ENCODE assay signal across 10 mouse cellular contexts in the genomic region with DNA sequence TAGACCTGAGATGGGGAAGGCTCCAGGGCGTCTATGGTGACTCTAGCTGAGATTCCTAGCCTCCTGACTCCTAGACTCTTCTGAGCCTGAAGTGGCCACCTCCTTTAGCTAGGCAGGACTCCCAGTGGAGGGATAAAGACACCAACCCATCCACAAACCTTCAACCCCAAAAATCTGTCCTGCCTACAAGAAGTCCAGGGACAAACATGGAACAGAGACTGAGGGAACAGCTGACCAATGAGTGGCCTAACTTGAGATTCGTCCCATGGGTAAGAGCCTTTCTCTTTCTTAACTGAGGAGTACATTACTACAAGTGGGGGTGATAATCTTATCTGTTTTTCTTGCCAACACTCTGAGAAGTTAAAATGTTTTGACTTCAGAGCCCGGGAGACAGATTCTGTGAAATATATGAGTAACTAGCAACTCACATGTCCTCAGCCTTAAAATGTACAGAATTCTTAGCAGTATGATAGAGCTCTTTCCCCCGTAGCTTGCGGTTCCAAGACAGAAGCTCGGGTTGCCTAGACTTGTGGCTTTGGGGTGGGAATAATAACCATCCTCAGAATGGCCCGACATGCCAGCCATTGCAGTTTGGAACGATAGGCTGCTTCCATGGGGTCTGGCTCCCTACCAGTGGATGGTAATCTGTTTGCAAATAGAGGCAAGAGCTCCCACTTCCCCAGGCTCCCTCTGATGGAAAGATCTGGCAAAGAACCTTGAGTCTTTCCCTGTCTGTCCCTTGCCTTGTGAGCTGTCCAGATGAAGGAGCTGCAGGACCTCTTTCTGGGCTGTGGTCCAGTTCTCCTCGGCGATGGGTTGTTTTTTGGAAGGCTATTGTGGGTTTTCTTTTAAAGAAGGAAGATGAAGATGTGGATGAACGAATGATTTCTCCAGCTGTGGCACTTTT. TPM values are rescaled to one million over a fixed set of nuclear protein-coding genes. Genes with fewer than 3 reads are reported as not detected.
DNase-seq lines count a peak whose midpoint lies in the region; ATAC-seq lines count a peak whose summit lies in the region.
"Had no signal": no experiment of that assay in that cellular context is flagged by ENCODE, and none has a peak within 500 bp of the region (broad histone marks: within the 10 kb centered on the region; RNA-seq: fewer than 3 reads in every experiment).

No protein-coding gene starts in this region.

- H3K9ac ChIP-seq in forebrain, embryonic 13.5 days: no peak overlapping the region
- H3K9ac ChIP-seq in kidney, embryonic 16.5 days (replicated peaks; ENCODE audit: low read length): no peak overlapping the region

- WGBS in forebrain, embryonic 13.5 days: 65% methylated on average over 11 of the region's 11 CpGs
- 79% methylated on average over 11 of the region's 11 CpGs for WGBS in forebrain, embryonic 10.5 days
- 58% methylated on average over 11 of the region's 11 CpGs for WGBS in kidney, embryonic 16.5 days

- no peak for ATAC-seq in forebrain, embryonic 13.5 days
- no peak for ATAC-seq in kidney, embryonic 16.5 days (ENCODE audit: low FRiP score, low TSS enrichment)
- ATAC-seq in erythroblast, adult 5-6 weeks (replicated peaks; ENCODE audit: low FRiP score, poor library complexity, severe bottlenecking): no peak
- ATAC-seq: CD4-positive, CD25-positive, alpha-beta regulatory T cell, adult 4 months had no signal

- H3K4me1 ChIP-seq in forebrain, embryonic 13.5 days: peaks cover 11% of the 10 kb centered on the region
- H3K4me1 ChIP-seq in forebrain, embryonic 10.5 days: peaks cover 27% of the 10 kb centered on the region
- peaks cover 34% of the 10 kb centered on the region for H3K4me1 ChIP-seq in kidney, embryonic 16.5 days (ENCODE audit: insufficient read depth, low read length)

- 0 out of 2 replicates have a peak overlapping the region, but pooled peaks have one; percentile 7 for H3K27ac ChIP-seq in forebrain, embryonic 13.5 days
- no peak overlapping the region for H3K27ac ChIP-seq in forebrain, embryonic 10.5 days
- peak overlapping the region; percentile 62 for H3K27ac ChIP-seq in kidney, embryonic 16.5 days (ENCODE audit: low read length)

- H3K9me3 ChIP-seq in forebrain, embryonic 13.5 days (replicated peaks): no peaks in the 10 kb centered on the region
- no peaks in the 10 kb centered on the region for H3K9me3 ChIP-seq in forebrain, embryonic 10.5 days
- H3K9me3 ChIP-seq in kidney, embryonic 16.5 days (ENCODE audit: low read length): no peaks in the 10 kb centered on the region

- peaks cover 82% of the 10 kb centered on the region for H3K27me3 ChIP-seq in forebrain, embryonic 13.5 days
- peaks cover 96% of the 10 kb centered on the region for H3K27me3 ChIP-seq in forebrain, embryonic 10.5 days (ENCODE audit: poor library complexity, severe bottlenecking)
- no peaks in the 10 kb centered on the region for H3K27me3 ChIP-seq in kidney, embryonic 16.5 days (ENCODE audit: insufficient read depth, low read length)

- H3K4me2 ChIP-seq in forebrain, embryonic 13.5 days: no peak overlapping the region
- no peak overlapping the region for H3K4me2 ChIP-seq in kidney, embryonic 16.5 days (replicated peaks; ENCODE audit: low read depth, low read length)

- no peak for DNase-seq in forebrain, embryonic 10.5 days (ENCODE audit: extremely low spot score, low spot score)
- DNase-seq in ovary, adult 18-20 months (ENCODE audit: low spot score): peak; percentile 19
- no peak for DNase-seq in ovary, postnatal 10 days (ENCODE audit: low spot score)
- DNase-seq in spleen, adult 12 weeks (ENCODE audit: low spot score): no peak
- no peak for DNase-seq in right cerebral cortex, adult 18-20 months
- DNase-seq: spleen, adult 18-20 months had no signal

- H3K36me3 ChIP-seq in forebrain, embryonic 13.5 days (ENCODE audit: poor library complexity, severe bottlenecking): no peaks in the 10 kb centered on the region
- H3K36me3 ChIP-seq in forebrain, embryonic 10.5 days (replicated peaks): no peaks in the 10 kb centered on the region
- H3K36me3 ChIP-seq in kidney, embryonic 16.5 days (ENCODE audit: insufficient read depth, low read length): no peaks in the 10 kb centered on the region

- no peak overlapping the region for H3K4me3 ChIP-seq in forebrain, embryonic 13.5 days
- H3K4me3 ChIP-seq in forebrain, embryonic 10.5 days: no peak overlapping the region
- H3K4me3 ChIP-seq in kidney, embryonic 16.5 days (ENCODE audit: low read length): no peak overlapping the region

RNA-seq across cellular contexts. Expression of a gene that starts 30.8 kb away (rescaled TPM):
- polyA plus RNA-seq in forebrain, embryonic 13.5 days (2015; fragmentation: Nextera tagmentation; extraction: Ambion mirVana): 16.0 and 16.7 TPM in 2 replicates
- 27.3 and 28.1 TPM in 2 replicates for polyA plus RNA-seq in forebrain, embryonic 10.5 days (2016; fragmentation: Nextera tagmentation; extraction: Ambion mirVana)
- polyA plus RNA-seq in kidney, embryonic 16.5 days (2015; fragmentation: Nextera tagmentation; extraction: Ambion mirVana): 76.2 and 80.2 TPM in 2 replicates
- 5.0 and 6.5 TPM in 2 replicates for total RNA-seq in erythroblast, adult 5-6 weeks (2015; ENCODE audit: low replicate concordance)
- total RNA-seq in erythroblast, adult 5-6 weeks (2017; ENCODE audit: low replicate concordance): 10.5 and 11.3 TPM in 2 replicates
